Mouse (Mus musculus) midbrain, embryonic 15.5 days (tissue): ENCODE measurements around the gene Pex14. TPM values are rescaled to one million over a fixed set of nuclear protein-coding genes. Genes with fewer than 3 reads are reported as not detected.

Experiments
- ATAC-seq: fragments of 200-750 bp; cut with Nextera tagmentation; replicated peaks from 2 replicates; pipeline ENCODE4 v1.8.0; 2017; ENCODE audit warnings: moderate TSS enrichment
- H3K27ac ChIP-seq: fragments of 300-500 bp; sonication (generic); 2 replicates; pipeline ENCODE4 v1.5.1; 2015; ENCODE audit warnings: mild to moderate bottlenecking, inconsistent platforms
- H3K27me3 ChIP-seq: fragments of 300-500 bp; sonication (generic); replicated peaks from 2 replicates; pipeline ENCODE4 v1.6.1; 2015; ENCODE audit warnings: inconsistent platforms
- H3K36me3 ChIP-seq: fragments of 300-500 bp; sonication (generic); replicated peaks from 2 replicates; pipeline ENCODE4 v1.6.1; 2015; ENCODE audit warnings: inconsistent platforms
- H3K4me1 ChIP-seq: fragments of 300-500 bp; sonication (generic); 2 replicates; pipeline ENCODE4 v1.6.1; 2015; ENCODE audit warnings: inconsistent platforms
- H3K4me2 ChIP-seq: fragments of 300-500 bp; sonication (generic); 2 replicates; pipeline ENCODE4 v1.6.1; 2015; ENCODE audit warnings: inconsistent platforms, mild to moderate bottlenecking, moderate library complexity
- H3K4me3 ChIP-seq: fragments of 300-500 bp; sonication (generic); 2 replicates; pipeline ENCODE4 v1.5.1; 2015; ENCODE audit warnings: mild to moderate bottlenecking, inconsistent platforms
- H3K9ac ChIP-seq: fragments of 300-500 bp; sonication (generic); 2 replicates; pipeline ENCODE4 v1.6.1; 2015; ENCODE audit warnings: mild to moderate bottlenecking, inconsistent platforms
- H3K9me3 ChIP-seq: fragments of 300-500 bp; sonication (generic); 2 replicates; pipeline ENCODE4 v1.6.1; 2016; ENCODE audit warnings: inconsistent platforms
- WGBS: fragments of 180-500 bp; shearing (Covaris S2); methylation state at CpG from one replicate; pipeline ENCODE4 v1.1.7; 2015; ENCODE audit warnings: mixed read lengths; 5-methylcytosine and 5-hydroxymethylcytosine counted together
- polyA plus RNA-seq: library from polyadenylated mRNA; unstranded; fragments of >200 nt; fragmentation: Nextera tagmentation; extraction: Ambion mirVana; gene quantifications from 2 replicates; pipeline ENCODE4 v1.2.1, GENCODE M21; 2015

Gene Pex14
- polyA plus RNA-seq, 1 experiment from 2014 or later = 58.1 TPM

DNA sequence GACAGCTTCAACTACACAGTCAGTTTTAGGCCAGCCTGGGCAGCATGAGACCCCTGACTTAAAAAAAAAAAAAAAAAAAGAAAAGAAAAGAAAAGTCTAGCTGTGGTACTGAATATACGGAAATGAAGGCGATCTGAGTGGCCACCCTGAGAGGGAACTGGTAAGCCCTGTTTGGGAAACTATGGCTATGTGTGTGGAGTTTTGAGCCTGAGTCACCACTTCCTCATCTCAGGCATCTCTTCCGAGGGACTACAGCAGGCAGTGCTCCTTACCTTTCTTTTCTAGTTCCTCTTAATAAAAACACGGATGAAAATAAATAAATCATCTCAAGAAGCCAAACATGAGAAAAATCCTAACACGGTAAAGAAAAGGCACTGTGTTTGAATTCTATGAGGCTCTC is 98.2 kb downstream of the Pex14 start:
- 86% methylated on average over 5 of the region's 5 CpGs for WGBS
- H3K27ac ChIP-seq = no peak overlapping the region
- no peak overlapping the region for H3K9ac ChIP-seq
- no peak overlapping the region for H3K4me3 ChIP-seq
- H3K27me3 ChIP-seq = no peaks in the 10 kb centered on the region
- ATAC-seq = no peak
- no peaks in the 10 kb centered on the region for H3K36me3 ChIP-seq
- no peak overlapping the region for H3K4me2 ChIP-seq
- no peaks in the 10 kb centered on the region for H3K9me3 ChIP-seq
- no peaks in the 10 kb centered on the region for H3K4me1 ChIP-seq

GRCm38 (mm10) chr4:149000746-149001145 is 98.9 kb downstream of the Pex14 start:
- WGBS = 93% methylated on average over 6 of the region's 6 CpGs
- H3K4me1 ChIP-seq = no peaks in the 10 kb centered on the region
- H3K9me3 ChIP-seq = no peaks in the 10 kb centered on the region
- H3K27ac ChIP-seq = no peak overlapping the region
- no peak for ATAC-seq
- H3K27me3 ChIP-seq = no peaks in the 10 kb centered on the region
- H3K4me2 ChIP-seq = no peak overlapping the region
- no peak overlapping the region for H3K9ac ChIP-seq
- no peak overlapping the region for H3K4me3 ChIP-seq
- no peaks in the 10 kb centered on the region for H3K36me3 ChIP-seq

DNA sequence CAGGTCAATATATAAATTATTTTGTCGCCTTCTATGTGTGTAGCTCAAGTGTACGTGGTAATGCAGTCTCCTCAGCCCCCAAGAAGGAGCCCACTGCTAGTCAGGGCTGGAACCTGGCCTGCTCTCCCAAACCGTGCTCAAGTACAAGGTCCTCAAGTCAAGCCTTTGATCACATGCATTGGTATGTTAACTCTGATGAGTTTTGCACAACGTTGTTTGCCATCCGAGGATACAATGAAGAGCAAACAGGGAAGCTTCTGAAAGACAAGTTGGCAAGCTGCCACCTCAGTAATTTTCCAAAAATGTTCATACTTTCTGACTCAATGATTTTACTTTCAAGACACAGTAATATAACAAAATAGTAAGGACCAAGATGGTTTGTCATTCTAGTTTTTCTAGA is 105.7 kb downstream of the Pex14 start:
- Histone ChIP-seq H3K9ac (no peak overlapping the region), H3K4me2 (no peak overlapping the region), H3K9me3 (no peaks in the 10 kb centered on the region), H3K27ac (no peak overlapping the region), H3K4me3 (no peak overlapping the region), H3K27me3 (no peaks in the 10 kb centered on the region), H3K4me1 (peaks cover 8% of the 10 kb centered on the region), H3K36me3 (no peaks in the 10 kb centered on the region)
- ATAC-seq = no peak
- WGBS = 80% methylated on average over 5 of the region's 5 CpGs

- H3K27me3 ChIP-seq = no peaks in the 10 kb centered on the region
- no peaks in the 10 kb centered on the region for H3K9me3 ChIP-seq
- H3K4me3 ChIP-seq = no peak overlapping the region
- H3K36me3 ChIP-seq = no peaks in the 10 kb centered on the region
- peaks cover 34% of the 10 kb centered on the region for H3K4me1 ChIP-seq
- H3K9ac ChIP-seq = no peak overlapping the region
- no peak overlapping the region for H3K27ac ChIP-seq
- ATAC-seq = no peak
- no peak overlapping the region for H3K4me2 ChIP-seq
- 21% methylated on average over 2 of the region's 2 CpGs for WGBS
Measured at GRCm38 (mm10) chr4:148990038-148990437, 109.6 kb downstream of the Pex14 start.

GRCm38 (mm10) chr4:148985541-148986476 is 113.9 kb downstream of the Pex14 start:
- no peak overlapping the region; the same call in 1 of the 2 replicates for H3K9ac ChIP-seq
- 43% methylated on average over 24 of the region's 24 CpGs for WGBS
- ATAC-seq = peak; percentile 25; the same call in 1 of the 2 replicates
- no peak overlapping the region for H3K4me2 ChIP-seq
- H3K27me3 ChIP-seq = no peaks in the 10 kb centered on the region
- peaks cover 42% of the 10 kb centered on the region for H3K4me1 ChIP-seq
- no peaks in the 10 kb centered on the region for H3K36me3 ChIP-seq
- H3K9me3 ChIP-seq = no peaks in the 10 kb centered on the region
- H3K27ac ChIP-seq = 0 out of 2 replicates have a peak overlapping the region, but pooled peaks have one; percentile 8
- H3K4me3 ChIP-seq = no peak overlapping the region

- no peaks in the 10 kb centered on the region for H3K36me3 ChIP-seq
- H3K4me1 ChIP-seq = peaks cover 38% of the 10 kb centered on the region
- H3K9me3 ChIP-seq = no peaks in the 10 kb centered on the region
- H3K9ac ChIP-seq = no peak overlapping the region
- peak; percentile 43; the same call in 1 of the 2 replicates for ATAC-seq
- H3K4me2 ChIP-seq = no peak overlapping the region
- H3K27me3 ChIP-seq = no peaks in the 10 kb centered on the region
- no peak overlapping the region for H3K4me3 ChIP-seq
- H3K27ac ChIP-seq = no peak overlapping the region
- WGBS = 45% methylated on average over 19 of the region's 19 CpGs
Measured at GRCm38 (mm10) chr4:148984701-148985540, 114.8 kb downstream of the Pex14 start.

DNA sequence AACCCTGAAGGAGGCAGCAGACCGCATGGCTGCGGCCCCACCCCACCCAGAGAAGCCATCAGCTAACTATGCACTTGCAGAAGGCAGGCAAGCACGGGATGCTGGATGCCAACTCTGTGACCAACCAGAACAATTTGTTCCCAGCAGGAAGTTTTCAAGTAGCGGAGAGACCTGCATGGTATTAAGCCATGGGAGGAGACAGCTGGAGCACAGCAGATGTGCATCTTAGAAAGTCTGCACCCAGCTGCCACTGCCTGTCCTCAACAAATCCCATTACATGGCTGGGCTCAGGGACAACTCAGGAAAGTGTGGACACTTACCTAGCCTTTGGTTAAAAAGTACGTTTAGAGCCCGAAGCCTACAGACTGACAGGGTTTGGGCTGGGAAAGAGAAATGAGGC is 117.4 kb downstream of the Pex14 start:
- no peak overlapping the region for H3K9ac ChIP-seq
- no peak overlapping the region for H3K27ac ChIP-seq
- no peaks in the 10 kb centered on the region for H3K36me3 ChIP-seq
- no peak overlapping the region for H3K4me3 ChIP-seq
- WGBS = 54% methylated on average over 6 of the region's 6 CpGs
- no peaks in the 10 kb centered on the region for H3K27me3 ChIP-seq
- H3K4me2 ChIP-seq = no peak overlapping the region
- ATAC-seq = no peak
- peaks cover 27% of the 10 kb centered on the region for H3K4me1 ChIP-seq
- H3K9me3 ChIP-seq = no peaks in the 10 kb centered on the region

DNA sequence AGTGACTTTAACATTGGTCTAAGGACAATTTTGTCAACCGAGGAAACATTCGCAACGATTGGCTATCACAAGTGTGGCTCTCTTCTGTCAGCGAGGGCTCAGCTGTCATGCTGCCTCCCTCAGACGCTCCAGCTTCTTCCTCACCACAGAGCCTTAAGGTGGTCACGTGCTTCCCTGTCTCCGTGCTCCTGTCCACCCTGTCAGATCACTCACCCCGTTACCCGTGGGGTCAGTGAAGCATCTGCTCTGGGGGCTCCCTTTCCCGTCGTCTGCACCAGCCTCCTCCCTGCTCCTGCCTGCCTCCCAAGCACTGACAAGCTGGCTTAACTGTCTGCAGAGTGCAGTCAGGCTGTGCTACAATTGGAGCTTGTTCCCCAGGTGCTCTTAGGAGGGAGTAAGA is 119.8 kb downstream of the Pex14 start:
- Histone ChIP-seq H3K36me3 (no peaks in the 10 kb centered on the region), H3K9ac (no peak overlapping the region), H3K27ac (no peak overlapping the region), H3K4me2 (no peak overlapping the region), H3K9me3 (no peaks in the 10 kb centered on the region), H3K4me1 (peaks cover 9% of the 10 kb centered on the region), H3K27me3 (no peaks in the 10 kb centered on the region), H3K4me3 (no peak overlapping the region)
- 60% methylated on average over 11 of the region's 11 CpGs for WGBS
- ATAC-seq = no peak

GRCm38 (mm10) chr4:148978926-148979325 is 120.8 kb downstream of the Pex14 start:
- H3K9ac ChIP-seq = no peak overlapping the region
- no peak overlapping the region for H3K27ac ChIP-seq
- no peaks in the 10 kb centered on the region for H3K9me3 ChIP-seq
- 90% methylated on average over 11 of the region's 11 CpGs for WGBS
- no peaks in the 10 kb centered on the region for H3K36me3 ChIP-seq
- ATAC-seq = no peak
- H3K4me3 ChIP-seq = no peak overlapping the region
- H3K4me2 ChIP-seq = no peak overlapping the region
- H3K4me1 ChIP-seq = peaks cover 7% of the 10 kb centered on the region; the same call in 1 of the 2 replicates
- no peaks in the 10 kb centered on the region for H3K27me3 ChIP-seq

GRCm38 (mm10) chr4:148978221-148978855 is 121.3 kb downstream of the Pex14 start:
- no peak for ATAC-seq
- WGBS = 66% methylated on average over 9 of the region's 9 CpGs
- Histone ChIP-seq H3K27me3 (no peaks in the 10 kb centered on the region), H3K4me3 (no peak overlapping the region), H3K4me1 (peaks cover 7% of the 10 kb centered on the region; the same call in 1 of the 2 replicates), H3K9ac (no peak overlapping the region), H3K36me3 (no peaks in the 10 kb centered on the region), H3K4me2 (no peak overlapping the region), H3K9me3 (no peaks in the 10 kb centered on the region), H3K27ac (no peak overlapping the region)

DNA sequence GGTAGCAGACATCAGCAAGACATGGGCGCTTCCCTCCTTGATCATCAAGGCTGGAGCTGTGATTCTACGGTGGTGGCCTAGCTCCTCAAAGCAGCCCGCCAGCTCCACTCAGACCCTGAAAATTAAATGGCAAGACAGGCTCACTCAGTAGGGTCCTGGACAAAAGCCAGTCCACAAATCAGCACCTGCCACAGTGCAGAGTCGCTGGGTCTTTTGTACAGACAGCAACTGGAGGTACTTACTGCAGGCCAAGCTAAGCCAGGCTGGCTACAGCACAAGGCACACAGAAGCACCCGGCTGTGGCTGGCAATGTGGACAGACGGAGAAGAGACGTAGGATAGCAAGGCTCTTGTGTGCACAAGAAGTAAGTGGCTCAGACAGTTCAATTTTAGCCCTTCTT is 124.8 kb downstream of the Pex14 start:
- H3K27ac ChIP-seq = no peak overlapping the region
- H3K9me3 ChIP-seq = no peaks in the 10 kb centered on the region
- H3K27me3 ChIP-seq = no peaks in the 10 kb centered on the region
- H3K4me1 ChIP-seq = peaks cover 3% of the 10 kb centered on the region; the same call in 1 of the 2 replicates
- ATAC-seq = no peak
- no peaks in the 10 kb centered on the region for H3K36me3 ChIP-seq
- 43% methylated on average over 7 of the region's 7 CpGs for WGBS
- H3K9ac ChIP-seq = no peak overlapping the region
- no peak overlapping the region for H3K4me2 ChIP-seq
- H3K4me3 ChIP-seq = no peak overlapping the region

- 39% methylated on average over 14 of the region's 14 CpGs for WGBS
- ATAC-seq = no peak
- no peak overlapping the region for H3K4me3 ChIP-seq
- H3K36me3 ChIP-seq = no peaks in the 10 kb centered on the region
- H3K4me2 ChIP-seq = no peak overlapping the region
- H3K9me3 ChIP-seq = no peaks in the 10 kb centered on the region
- H3K9ac ChIP-seq = no peak overlapping the region
- H3K27ac ChIP-seq = no peak overlapping the region
- H3K27me3 ChIP-seq = no peaks in the 10 kb centered on the region
- no peaks in the 10 kb centered on the region; the same call in 1 of the 2 replicates for H3K4me1 ChIP-seq
Measured at GRCm38 (mm10) chr4:148973387-148973786, 126.3 kb downstream of the Pex14 start.
